Mouse (Mus musculus): ENCODE measurements around the gene Dip2b.
A peak's percentile ranks its signal among the peaks of the same experiment; 100 is the strongest.

Dip2b gene

DNA sequence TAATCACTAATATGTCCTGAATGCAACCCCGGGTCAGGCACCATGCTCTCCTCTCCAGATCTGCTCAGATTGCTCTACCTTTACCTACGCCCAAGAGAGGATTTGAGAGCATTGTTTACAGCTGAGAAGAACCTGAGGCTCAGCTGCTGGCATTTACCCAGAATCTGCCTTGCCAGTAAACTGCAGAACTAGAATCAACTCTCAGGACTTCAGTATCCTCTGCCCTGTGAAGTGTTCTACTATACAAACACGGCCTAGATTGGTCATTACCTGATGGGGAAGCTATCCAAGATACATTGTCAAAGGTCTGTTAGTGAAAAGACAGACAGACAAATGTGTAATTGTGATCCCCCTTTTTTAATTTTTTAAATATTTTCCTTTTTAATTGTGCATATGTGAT, 138.7 kb downstream of the Dip2b start:
- DNase-seq (ENCODE audit: low read depth in 1 of 2, low spot score in 2 of 2), result no peak

DNA sequence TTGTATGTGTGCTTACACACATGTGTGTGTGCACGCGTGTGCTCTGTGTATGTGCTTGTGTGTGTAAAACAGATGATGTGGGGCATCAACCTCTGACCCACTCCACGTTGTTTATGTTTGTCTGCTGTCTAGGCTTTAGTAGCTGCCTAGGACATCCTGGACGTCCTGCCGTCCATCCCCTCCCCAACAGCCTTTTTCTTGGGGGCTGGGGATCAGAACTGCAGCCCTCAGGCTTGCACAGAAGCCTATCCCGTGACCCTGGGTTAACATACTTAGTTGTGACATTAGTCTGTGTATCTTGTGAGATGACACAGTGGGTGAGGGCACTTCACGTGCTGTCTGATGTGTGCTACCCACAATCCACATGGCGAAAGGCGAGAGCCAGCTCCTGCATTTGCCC, 139.1 kb downstream of the Dip2b start:
- no peak for DNase-seq (ENCODE audit: low read depth in 1 of 2, low spot score in 2 of 2)

DNA sequence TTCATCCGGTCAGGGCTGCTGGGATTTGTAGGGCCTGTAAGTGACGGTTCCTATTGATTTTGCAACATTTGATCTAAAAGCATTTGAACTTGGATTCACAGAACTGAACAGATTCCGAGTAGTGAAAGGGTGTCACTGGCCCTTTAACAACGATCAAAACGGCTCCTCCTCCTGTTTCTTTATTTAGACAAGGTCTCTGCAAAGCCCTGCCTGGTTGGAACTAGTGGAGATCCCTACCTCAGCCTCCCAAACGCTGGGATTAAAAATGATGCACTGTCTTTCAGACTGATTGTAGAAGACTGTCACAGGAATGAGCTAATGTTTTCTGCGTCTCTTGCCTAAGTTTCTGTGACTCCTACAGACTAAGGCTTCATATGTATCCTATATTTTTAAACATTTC, 140.0 kb downstream of the Dip2b start:
- no peak for DNase-seq (ENCODE audit: low read depth in 1 of 2, low spot score in 2 of 2)

DNA sequence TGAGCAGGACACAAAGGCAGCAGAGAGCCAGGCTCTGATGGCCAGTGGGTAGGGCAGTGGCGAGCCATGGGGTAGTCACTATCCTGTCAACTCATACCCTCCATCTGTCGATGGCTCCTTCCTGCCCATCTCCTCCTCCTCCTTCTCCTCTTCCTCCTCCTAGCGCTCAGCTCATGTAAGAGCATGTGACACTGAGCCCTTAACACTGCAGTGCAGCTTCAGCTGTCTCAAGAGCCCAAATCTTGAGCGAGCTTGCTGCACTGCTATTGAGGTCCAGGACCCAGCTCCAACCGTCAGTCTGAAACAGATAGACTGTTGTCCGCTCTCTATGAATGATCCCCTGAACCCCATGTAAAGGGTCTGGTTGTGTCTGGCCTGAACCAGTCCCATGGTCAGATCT, 141.2 kb downstream of the Dip2b start:
- DNase-seq (ENCODE audit: low read depth in 1 of 2, low spot score in 2 of 2), result no peak

DNA sequence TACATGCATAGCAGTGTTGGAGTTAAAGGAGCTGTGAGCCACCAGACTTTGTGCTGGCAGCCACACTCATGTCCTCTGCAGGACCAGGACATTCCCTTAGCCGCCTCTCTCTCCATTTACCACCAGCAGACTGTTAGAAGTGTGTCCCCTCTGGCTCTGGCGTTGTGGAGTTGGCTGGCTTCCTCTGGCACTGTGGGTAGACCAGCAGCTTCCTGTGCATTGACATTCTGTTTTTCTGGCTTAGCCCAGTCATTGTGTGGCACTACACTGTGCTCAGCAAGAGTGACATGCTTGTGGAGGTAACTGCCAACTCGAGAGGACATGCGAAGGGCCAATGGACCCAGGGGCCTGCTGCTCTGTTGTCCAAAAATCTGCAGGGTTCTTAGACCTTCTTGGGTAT, 141.8 kb downstream of the Dip2b start:
- DNase-seq (ENCODE audit: low read depth in 1 of 2, low spot score in 2 of 2), result no peak

DNA sequence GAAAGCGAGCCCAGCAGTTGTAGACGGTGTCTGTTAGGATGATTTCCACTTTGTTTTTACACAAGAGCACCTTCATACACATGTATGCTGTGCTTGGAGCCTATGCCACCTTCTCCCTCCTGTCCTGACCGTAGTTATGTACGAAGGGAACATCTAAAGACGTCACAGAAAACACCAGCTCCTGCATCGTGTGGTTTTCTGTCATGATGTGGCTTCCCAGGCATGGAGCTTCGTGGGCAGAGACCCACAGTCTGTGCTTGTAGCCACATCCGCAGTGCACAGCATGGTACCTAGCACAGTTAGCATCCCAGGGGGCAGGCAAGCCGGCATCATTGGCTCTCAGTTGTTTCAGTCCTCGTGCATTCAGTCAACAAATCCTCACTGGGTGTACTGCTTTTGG, 143.4 kb downstream of the Dip2b start:
- DNase-seq (ENCODE audit: low read depth in 1 of 2, low spot score in 2 of 2), result no peak

DNA sequence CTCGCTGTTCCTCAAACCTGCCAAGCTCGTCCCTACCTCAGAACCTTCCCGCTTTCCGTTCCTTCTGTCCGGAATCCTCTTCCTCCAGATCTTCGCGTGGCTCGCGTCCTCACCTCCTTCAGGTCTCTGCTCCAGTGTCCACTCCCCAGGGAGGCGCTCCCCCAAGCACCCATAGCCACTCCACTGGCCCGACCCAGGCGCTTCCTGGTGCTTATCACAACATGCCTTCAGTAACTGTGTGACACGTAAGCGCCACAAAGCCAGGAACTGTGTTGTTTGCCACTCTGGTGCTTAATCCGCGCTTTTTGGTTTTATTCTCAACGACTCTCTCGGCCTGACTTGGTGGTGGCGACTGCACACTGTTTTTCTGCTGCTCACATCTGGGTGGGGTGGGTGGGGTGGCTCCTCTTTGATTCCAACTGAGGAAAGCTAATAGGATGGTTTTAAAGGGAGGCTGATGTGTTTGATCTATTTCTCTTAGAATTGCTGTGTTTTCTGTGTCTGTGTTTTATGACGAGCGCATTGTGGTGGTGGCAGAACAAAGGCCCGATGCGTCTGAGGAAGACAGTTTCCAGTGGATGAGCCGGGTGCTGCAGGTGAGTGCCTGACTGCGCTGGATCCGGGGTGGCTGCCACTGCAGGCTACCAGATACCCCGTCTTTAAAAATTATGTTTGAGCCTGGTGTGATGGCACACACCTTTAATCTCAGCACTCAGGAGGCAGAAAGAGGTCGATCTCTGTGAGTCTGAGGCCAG, 144.2 kb downstream of the Dip2b start:
- DNase-seq (ENCODE audit: low read depth in 1 of 2, low spot score in 2 of 2), result no peak

DNA sequence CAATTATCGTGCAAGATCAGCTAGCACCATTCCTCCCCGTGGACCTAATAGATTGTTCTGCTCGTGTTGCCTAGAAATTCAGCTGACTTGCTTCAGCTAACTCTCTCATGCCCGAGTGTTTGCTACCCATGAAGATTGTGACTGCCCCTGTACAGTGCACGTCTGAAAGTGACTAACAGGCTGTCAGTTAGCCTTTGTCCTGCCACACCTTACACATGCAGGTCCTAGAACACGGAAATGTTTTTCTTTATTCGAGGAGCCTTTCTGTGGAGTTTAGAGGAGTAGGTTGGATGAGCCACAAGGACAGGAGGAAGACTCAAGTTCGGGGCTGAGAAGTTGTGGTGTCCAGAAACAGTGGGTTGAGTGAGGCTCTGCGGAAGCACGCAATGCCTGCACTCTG, 145.0 kb downstream of the Dip2b start:
- DNase-seq (ENCODE audit: low read depth in 1 of 2, low spot score in 2 of 2), result no peak

DNA sequence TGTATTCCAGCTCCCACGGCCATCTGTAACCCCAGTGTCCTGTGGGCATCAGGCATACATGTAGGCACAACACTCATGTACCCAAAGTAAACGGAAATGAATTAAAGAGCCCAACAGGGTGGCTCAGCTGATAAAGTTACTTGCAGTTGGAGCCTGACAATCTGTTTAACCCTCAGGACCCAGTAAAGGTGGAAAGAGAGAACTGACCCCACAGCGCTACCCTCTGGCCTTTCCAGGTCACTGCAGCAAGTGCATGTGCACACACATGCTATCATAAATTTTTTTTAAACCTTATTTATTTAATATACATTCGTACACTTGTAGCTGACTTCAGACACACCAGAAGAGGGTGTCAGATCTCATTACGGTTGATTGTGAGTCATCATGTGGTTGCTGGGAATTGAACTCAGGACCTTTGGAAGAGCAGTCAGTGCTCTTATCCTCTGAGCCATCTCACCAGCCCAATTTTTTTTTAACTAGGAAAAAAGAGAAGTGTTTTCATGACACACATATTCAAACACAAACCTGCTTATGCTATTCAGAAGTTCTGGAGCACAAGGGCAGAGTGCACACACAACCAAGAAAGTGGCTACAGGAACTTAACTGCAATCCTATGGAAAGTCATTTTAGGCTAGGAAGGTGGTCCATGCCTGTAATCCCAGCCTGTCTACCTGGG, 146.5 kb downstream of the Dip2b start:
- no peak for DNase-seq (ENCODE audit: low read depth in 1 of 2, low spot score in 2 of 2)

DNA sequence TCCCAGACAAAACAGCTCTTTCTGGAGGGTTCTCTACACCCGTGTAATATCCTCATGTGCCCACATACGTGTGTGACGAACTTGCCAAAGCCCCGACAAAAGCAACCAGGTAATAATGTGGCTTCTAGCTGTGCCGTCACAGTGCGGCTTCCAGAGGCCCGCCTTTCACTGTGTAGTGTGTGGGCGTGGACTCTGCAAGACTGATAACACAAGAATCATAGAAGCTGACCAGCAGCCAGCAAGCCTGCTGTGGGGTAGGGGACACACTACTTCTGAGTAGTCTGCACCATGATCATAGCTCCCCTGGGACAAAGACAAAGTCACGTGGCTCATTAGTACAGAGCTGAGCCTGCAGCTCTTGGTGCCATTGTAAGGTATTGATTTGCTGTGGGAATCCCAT, 147.8 kb downstream of the Dip2b start:
- no peak for DNase-seq (ENCODE audit: low read depth in 1 of 2, low spot score in 2 of 2)

DNA sequence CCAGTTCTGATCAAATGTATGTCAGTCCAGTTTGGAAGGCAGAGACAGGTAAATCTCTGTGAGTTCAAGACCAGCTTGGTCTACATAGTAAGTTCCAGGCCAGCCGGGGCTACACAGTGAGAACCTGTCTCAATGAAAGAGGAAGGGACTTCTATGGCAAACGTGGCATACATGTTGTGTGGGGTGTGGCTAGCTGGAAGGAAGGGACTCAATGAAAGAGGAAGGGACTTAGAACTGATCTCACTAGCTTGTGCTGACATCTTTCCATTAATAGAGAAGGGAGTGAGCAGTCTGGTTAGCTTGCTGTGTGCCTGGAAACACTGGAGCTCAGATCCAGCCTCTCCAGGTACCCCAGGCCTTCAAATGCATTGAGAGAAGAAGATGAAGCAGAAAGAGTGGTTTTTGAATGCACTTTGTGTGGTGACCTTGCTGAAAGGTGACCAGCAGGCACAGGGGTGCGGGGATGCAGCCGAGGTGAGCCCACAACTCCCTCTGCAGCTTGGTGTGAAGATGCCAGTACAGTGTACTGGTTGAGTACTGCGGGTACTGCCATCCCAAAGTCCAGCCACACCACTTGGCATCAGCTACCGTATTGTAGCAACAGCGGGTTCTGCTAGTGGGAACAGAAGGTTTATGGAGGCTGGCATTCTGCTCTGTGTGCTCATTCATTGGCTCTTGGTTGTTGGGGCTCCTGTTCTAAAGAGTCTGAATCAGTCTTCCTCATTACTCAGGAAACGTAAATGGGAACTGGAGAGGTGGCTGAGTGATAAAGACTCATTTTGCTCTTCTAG, 148.6 kb downstream of the Dip2b start:
- peak in 1 of 2 experiments; percentile 14 for DNase-seq (ENCODE audit: low read depth in 1 of 2, low spot score in 2 of 2)

DNA sequence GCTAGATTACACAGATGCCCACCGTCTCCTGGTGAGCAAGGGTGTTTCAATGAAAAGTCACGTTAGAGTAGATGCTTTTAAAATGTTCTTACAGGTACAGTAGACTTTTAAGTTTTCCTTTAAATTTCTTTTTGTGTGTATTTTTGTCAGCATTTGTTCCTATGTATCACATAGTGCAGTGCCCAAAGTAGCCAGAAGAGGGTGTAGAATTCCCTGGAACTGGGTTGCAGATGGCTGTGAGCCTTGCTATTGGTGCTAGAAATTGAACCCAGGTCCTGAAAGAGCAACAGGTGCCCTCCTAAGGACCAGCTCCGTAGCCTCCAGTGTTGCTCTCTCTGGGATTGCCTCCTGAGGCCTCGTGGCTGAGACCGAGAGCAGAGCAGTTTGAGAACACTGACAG, 150.1 kb downstream of the Dip2b start:
- DNase-seq (ENCODE audit: low read depth in 1 of 2, low spot score in 2 of 2), result no peak

DNA sequence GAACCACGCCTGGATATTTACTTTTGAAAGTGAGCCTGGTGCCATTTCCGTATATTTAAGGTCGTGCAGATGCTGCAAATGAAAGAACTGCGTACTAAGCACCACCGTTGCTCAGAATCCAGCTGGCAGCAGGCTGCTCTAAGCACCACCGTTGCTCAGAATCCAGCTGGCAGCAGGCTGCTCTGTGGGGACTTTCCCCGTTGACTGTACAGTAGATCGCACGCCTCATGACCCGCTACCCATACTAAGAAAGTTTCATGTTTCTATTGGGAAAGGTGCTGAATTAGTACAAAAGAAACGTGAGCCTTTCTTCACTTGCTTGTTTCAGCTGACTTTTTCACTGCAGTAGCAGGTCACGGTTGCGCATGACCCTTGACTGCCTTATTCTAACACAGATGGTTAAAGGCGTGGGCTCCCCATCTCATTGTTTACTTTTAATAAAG, 150.5 kb downstream of the Dip2b start:
- no peak for DNase-seq (ENCODE audit: low read depth in 1 of 2, low spot score in 2 of 2)

DNA sequence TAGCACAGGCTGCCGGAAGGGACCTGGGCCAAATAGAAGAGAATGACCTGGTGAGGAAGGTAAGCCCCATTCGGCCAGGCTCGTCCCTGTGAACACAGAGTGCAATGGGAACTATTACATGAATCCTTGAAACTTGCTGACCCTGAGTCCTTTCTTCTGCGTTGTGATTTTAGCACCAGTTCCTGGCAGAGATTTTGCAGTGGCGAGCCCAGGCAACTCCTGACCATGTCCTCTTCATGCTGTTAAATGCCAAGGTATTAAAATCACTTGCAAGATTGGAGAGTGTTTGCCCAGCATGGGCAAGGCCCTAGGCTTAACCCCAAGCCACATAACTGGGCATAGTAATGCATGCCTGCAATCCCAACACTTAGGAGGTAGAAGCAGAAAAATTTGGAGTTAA, 151.6 kb downstream of the Dip2b start:
- DNase-seq (ENCODE audit: low read depth in 1 of 2, low spot score in 2 of 2), result no peak

DNA sequence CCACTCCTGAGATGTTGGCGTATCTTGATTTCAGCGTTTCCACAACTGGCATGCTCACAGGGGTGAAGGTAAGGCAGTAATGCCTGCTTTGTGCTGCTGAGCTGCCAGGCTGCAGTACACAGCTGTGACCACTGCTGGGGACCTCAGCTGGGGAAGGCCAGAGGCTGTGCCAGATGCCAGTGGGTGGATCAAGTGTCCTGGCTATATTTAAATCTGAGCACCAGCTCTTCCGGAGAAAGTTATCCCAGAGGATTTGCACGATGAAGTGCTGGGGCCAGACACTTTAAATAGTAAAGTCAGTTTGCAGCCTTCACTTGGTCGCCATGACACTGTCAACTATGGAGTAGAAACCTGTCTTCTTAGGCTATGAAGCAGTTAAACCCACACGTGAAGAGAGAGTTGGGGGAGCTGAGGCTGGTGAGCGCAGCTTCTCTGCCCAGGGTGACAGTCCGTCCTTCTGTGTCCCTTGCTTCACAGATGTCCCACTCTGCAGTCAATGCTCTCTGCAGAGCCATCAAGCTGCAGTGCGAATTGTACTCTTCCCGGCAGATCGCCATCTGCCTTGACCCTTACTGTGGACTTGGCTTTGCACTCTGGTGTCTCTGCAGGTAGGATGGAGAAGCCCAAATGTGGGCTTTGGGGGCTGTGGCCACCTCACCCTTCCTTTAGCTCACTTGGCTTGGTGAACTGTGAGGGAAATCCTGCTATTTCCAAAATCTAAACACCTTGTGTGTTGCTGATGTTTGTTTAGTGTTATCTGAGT, 160.7 kb downstream of the Dip2b start:
- no peak for DNase-seq (ENCODE audit: low read depth in 1 of 2, low spot score in 2 of 2)

DNA sequence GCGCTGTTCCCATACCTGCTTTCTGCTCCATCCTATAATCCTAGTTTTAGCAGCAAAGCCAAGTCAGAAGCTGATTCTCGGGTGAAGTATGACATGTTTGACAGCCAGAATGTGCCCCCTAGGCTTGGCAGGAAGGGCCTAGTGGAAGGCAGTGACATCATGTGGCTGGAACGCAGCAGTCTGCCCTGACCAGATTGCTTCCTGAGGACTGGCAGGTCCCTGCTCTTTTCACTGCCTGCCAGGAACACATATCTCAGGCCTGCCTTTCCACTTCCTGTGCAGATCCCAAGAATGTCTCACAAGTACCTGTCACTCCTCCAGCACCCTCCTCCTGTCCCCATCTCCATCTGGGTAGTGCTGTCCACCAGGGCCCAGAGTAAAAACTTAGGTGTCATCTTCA, 161.3 kb downstream of the Dip2b start:
- DNase-seq (ENCODE audit: low read depth in 1 of 2, low spot score in 2 of 2), result no peak

DNA sequence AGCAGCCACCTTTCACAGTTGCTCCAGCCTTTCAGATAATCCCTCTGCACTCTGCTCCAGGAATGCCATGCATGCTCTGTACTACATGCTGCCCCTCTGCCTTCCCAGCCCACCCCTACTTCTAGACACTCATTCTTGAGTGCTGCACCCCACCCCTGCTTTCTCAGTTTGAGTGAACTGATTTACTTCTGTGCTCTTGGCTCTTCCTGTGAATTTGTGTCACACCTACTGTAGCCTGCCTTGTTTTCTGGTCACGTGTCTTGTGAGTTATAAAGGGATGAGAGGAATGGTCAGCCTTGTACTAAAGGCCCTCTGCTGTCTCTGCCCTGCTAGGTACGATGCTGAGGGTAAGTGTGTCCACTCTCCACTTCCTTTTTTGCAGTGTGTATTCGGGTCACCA, 163.3 kb downstream of the Dip2b start:
- no peak for DNase-seq (ENCODE audit: low read depth in 1 of 2, low spot score in 2 of 2)

DNA sequence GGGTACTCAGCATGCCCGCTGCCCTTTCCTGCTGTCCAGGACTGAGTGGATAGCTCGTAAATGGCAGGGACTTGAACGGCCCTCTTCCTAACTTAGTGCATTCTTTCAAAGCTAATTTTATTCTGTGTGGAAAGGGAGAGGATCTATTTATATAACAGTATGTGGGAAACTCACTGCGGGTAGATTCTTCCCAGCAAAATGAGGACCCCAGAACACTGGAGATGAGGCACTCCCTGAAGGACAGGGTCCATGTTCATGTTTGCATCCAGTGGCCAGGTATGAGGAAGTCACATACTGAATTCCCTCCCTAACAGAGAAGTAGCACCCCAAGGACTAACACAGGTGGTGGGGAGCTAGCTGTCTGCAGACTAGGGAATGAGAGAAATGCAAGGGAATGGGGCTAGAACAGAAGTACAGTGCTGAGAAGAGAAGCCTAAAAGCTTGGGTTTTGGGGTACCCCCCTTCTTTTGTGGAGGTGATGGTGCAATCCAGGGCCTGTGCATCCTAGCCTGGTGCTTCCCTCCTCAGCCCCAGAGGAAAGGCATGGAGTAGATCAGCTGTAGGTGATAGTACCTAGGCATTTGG, 164.1 kb downstream of the Dip2b start:
- DNase-seq (ENCODE audit: low read depth in 1 of 2, low spot score in 2 of 2), result no peak

DNA sequence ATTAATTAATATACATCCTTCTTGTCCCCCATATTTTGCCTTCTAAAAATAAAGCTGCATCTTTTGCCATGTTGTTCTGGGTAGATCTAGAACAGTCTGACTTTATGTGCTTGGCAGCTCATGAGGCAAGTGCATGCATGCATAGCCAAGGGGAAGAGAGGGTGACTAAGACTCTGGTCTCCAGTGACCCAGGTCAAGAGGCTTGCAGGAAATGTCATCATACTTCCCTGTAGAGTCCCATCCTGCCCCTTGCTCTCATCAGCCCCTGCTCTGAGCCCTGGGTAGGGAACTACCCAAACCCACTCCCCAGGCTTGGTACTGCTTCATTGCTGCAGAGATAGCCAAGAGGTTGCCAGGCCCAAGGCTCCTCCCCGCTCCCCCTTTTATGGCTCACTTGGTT, 166.1 kb downstream of the Dip2b start:
- no peak for DNase-seq (ENCODE audit: low read depth in 1 of 2, low spot score in 2 of 2)

DNA sequence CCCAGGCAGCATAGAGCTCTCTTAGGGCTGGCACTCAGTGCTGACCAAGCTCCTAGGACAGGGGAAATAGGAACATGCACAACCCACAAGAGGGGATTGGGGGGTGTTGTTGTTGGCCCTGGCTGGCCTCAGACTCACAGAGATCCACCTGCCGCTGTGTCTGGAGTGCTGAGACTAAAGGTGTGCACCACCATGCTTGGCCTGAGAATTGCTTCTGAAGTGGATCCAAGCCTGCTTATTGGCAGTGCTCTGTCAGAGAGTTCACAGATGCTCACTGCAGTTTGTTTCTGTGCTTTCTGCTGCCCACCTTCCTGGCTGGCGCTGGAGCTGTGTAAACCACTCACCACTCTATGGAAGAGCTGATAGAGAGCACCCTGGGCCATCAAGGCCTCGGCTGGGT, 171.5 kb downstream of the Dip2b start:
- no peak for DNase-seq (ENCODE audit: low read depth in 1 of 2, low spot score in 2 of 2)

DNA sequence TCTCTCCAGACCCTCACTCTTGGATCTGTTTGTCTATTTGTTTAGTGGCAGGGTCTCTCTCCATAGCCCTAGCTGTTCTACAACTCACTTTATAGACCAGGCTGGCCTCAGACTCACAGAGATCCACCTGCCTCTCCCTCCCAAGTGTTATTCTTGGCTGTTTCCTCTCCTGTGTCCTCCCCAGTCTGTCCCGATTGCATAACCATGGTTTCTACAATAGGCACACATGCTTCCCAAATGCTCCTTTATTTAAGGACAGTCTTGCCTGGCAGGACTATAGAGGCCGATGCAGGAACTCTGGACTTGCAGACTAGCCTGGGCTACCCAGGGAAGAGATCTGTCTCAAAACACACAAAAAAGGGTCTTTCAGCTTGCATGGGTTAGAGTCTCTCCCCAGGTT, 174.9 kb downstream of the Dip2b start:
- no peak for DNase-seq (ENCODE audit: low read depth in 1 of 2, low spot score in 2 of 2)

Data from monocyte, adult 2 months (primary cell).